Mouse (Mus musculus) kidney, adult 2 months (tissue): ENCODE measurements around the gene Tcf3. TPM values are rescaled to one million over a fixed set of nuclear protein-coding genes. Genes with fewer than 3 reads are reported as not detected.

Experiments used
- DNase-seq: peaks from one replicate; pipeline ENCODE4 v3.0.0; 2021
- H3K27ac ChIP-seq: fragments of 200-500 bp; 2 replicates; pipeline ENCODE4 v1.5.1; 2012; ENCODE audit warnings: low read depth, low read length, control low read depth, inconsistent platforms; ENCODE audit not compliant: insufficient read depth
- H3K27me3 ChIP-seq: fragments of 200-500 bp; replicated peaks from 2 replicates; pipeline ENCODE4 v1.6.1; 2012; ENCODE audit warnings: mild to moderate bottlenecking, moderate library complexity, low read length, inconsistent platforms; ENCODE audit not compliant: control insufficient read depth, insufficient read depth
- H3K36me3 ChIP-seq: fragments of 200-500 bp; 2 replicates; pipeline ENCODE4 v1.6.1; 2012; ENCODE audit warnings: mild to moderate bottlenecking, moderate library complexity, low read length, inconsistent platforms; ENCODE audit not compliant: control insufficient read depth, insufficient read depth
- H3K4me1 ChIP-seq: fragments of 200-500 bp; 2 replicates; pipeline ENCODE4 v1.6.1; 2011; ENCODE audit warnings: low read length; ENCODE audit not compliant: control insufficient read depth, insufficient read depth
- H3K4me3 ChIP-seq: fragments of 200-500 bp; 2 replicates; pipeline ENCODE4 v1.5.1; 2011; ENCODE audit warnings: mild to moderate bottlenecking, low read depth, low read length, control low read depth; ENCODE audit not compliant: insufficient read depth
- CTCF ChIP-seq: fragments of 200-500 bp; conservative IDR thresholded peaks from 2 replicates; pipeline ENCODE4 v1.5.1; 2011; ENCODE audit warnings: low read depth, mild to moderate bottlenecking, control low read depth, low read length, moderate library complexity, mixed read lengths; ENCODE audit not compliant: insufficient read depth, insufficient read length
- POLR2A ChIP-seq: fragments of 200-500 bp; IDR thresholded peaks from one replicate; pipeline ENCODE4 v1.6.1; 2011; ENCODE audit warnings: low read depth, low read length, control low read depth
- WGBS: fragments of 180-500 bp; shearing (Covaris S2); methylation state at CpG from one replicate; pipeline ENCODE4 v1.1.7; 2018; 5-methylcytosine and 5-hydroxymethylcytosine counted together
- polyA plus RNA-seq: library from polyadenylated mRNA; depleted of rRNA; stranded (reverse); fragments of >200 nt; gene quantifications from 2 replicates; pipeline ENCODE4 v1.2.3, GENCODE M21; 2012

Gene Tcf3
- polyA plus RNA-seq, 1 experiment: 33.3 TPM

GRCm38 (mm10) chr10:80437973-80438372 lies 4.5 kb upstream of the Tcf3 start:
- Histone ChIP-seq H3K4me3 (no peak overlapping the region), H3K27me3 (no peaks in the 10 kb centered on the region), H3K4me1 (no peaks in the 10 kb centered on the region), H3K27ac (no peak overlapping the region), H3K36me3 (no peaks in the 10 kb centered on the region)
- 44% methylated on average over 4 of the region's 4 CpGs for WGBS
- TF ChIP-seq CTCF (no peak), POLR2A (no peak)
- DNase-seq: no peak

- DNase-seq: peak; percentile 34
- no peak overlapping the region for H3K27ac ChIP-seq
- no peaks in the 10 kb centered on the region for H3K36me3 ChIP-seq
- no peaks in the 10 kb centered on the region for H3K27me3 ChIP-seq
- no peak for TF ChIP-seq POLR2A
- TF ChIP-seq CTCF: no peak
- H3K4me1 ChIP-seq: 0 out of 2 replicates have a peak, but pooled peaks cover 8% of the 10 kb centered on the region
- no peak overlapping the region for H3K4me3 ChIP-seq
- 20% methylated on average over 9 of the region's 9 CpGs for WGBS
Observed at GRCm38 (mm10) chr10:80436276-80436675, 2.8 kb upstream of the Tcf3 start.

DNA sequence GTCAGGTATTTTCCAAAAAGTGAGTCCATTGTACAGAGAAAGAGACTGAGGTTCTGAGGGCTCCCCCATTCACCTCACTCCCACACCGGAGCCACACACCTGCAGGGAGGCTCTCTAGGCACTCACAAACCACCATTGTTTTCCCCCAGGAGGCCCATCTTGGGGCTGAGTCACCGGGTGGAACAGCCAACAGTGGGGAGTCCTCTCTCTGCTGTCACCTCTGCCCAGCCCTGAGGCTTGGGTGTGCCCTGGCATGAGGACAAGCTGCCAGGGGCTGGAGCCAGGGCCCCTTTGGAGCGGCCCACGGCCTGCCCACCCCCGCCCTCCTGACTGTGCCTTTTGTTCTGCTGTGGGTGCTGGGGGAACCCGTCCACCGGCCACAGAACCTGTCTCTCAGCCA lies 2.3 kb upstream of the Tcf3 start:
- no peak for TF ChIP-seq CTCF
- TF ChIP-seq POLR2A: no peak
- DNase-seq: no peak
- WGBS: 49% methylated on average over 7 of the region's 7 CpGs
- Histone ChIP-seq H3K27me3 (no peaks in the 10 kb centered on the region), H3K4me1 (0 out of 2 replicates have a peak, but pooled peaks cover 8% of the 10 kb centered on the region), H3K36me3 (no peaks in the 10 kb centered on the region), H3K27ac (no peak overlapping the region), H3K4me3 (no peak overlapping the region)

DNA sequence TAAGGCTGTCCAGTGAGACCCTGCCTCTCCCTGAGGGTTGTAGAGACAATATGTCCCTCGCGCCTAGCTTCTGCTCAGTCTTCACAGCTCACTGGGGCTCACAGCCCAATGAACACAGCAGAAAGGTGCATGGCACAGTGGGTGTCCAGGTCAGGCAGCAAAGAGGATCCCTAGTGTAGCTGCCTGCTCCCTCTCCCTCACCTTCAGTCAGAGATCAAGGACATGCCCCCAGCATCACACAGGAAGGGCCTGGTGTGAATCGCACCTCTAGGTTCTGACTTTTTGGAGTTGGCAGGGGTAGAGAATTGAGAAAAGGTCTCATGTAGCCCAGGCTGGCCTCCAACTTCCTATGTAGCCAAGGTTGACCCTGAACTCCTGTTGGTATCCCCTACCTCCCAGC lies 1.4 kb upstream of the Tcf3 start:
- no peaks in the 10 kb centered on the region for H3K36me3 ChIP-seq
- no peak overlapping the region for H3K4me3 ChIP-seq
- 0 out of 2 replicates have a peak, but pooled peaks cover 8% of the 10 kb centered on the region for H3K4me1 ChIP-seq
- DNase-seq: no peak
- WGBS: 72% methylated on average over 3 of the region's 3 CpGs
- no peaks in the 10 kb centered on the region for H3K27me3 ChIP-seq
- no peak for TF ChIP-seq CTCF
- TF ChIP-seq POLR2A: no peak
- H3K27ac ChIP-seq: no peak overlapping the region

- 13% methylated on average over 8 of the region's 8 CpGs for whole genome bisulfite sequencing
- H3K36me3 ChIP-seq: no peaks in the 10 kb centered on the region
- TF ChIP-seq CTCF (no peak), POLR2A (no peak)
- H3K27me3 ChIP-seq: no peaks in the 10 kb centered on the region
- no peak overlapping the region for H3K27ac ChIP-seq
- H3K4me1 ChIP-seq: 0 out of 2 replicates have a peak, but pooled peaks cover 8% of the 10 kb centered on the region
- DNase-seq: no peak
- H3K4me3 ChIP-seq: no peak overlapping the region
Observed at GRCm38 (mm10) chr10:80434233-80434592, 766 bp upstream of the Tcf3 start.

- peak; percentile 24 for DNase-seq
- WGBS: under 1% methylated on average over 58 of the region's 60 CpGs
- peak overlapping the region; percentile 91 for H3K4me3 ChIP-seq
Observed at GRCm38 (mm10) chr10:80432936-80433512, 423 bp downstream of the Tcf3 start.

GRCm38 (mm10) chr10:80432387-80432785 lies 1.1 kb downstream of the Tcf3 start:
- Histone ChIP-seq H3K36me3 (no peaks in the 10 kb centered on the region), H3K27ac (no peak overlapping the region), H3K4me3 (peak overlapping the region; percentile 91), H3K4me1 (0 out of 2 replicates have a peak, but pooled peaks cover 8% of the 10 kb centered on the region), H3K27me3 (no peaks in the 10 kb centered on the region)
- no peak for TF ChIP-seq CTCF
- 3% methylated on average over 4 of the region's 4 CpGs for WGBS
- DNase-seq: no peak

More at GRCm38 (mm10) chr10:80432936-80433512, 423 bp downstream of the Tcf3 start:
- H3K36me3 ChIP-seq: no peaks in the 10 kb centered on the region
- H3K27ac ChIP-seq: 0 out of 2 replicates have a peak overlapping the region, but pooled peaks have one; percentile 61
- TF ChIP-seq CTCF (no peak), POLR2A (no peak)
- 0 out of 2 replicates have a peak, but pooled peaks cover 8% of the 10 kb centered on the region for H3K4me1 ChIP-seq
- H3K27me3 ChIP-seq: no peaks in the 10 kb centered on the region
